Mouse (Mus musculus) ES-E14 (cell line): ENCODE results near the gene Mesp1.

ENCODE experiments used
- CHD2 ChIP-seq: IDR thresholded peaks from 2 replicates; pipeline ENCODE4 v1.6.1; 2014; ENCODE audit warnings: mild to moderate bottlenecking, low read depth, low read length, inconsistent platforms
- MAFK ChIP-seq: IDR thresholded peaks from 2 replicates; pipeline ENCODE4 v1.6.1; 2014; ENCODE audit warnings: mild to moderate bottlenecking, low read depth, low read length, inconsistent platforms; ENCODE audit not compliant: insufficient read depth

DNA sequence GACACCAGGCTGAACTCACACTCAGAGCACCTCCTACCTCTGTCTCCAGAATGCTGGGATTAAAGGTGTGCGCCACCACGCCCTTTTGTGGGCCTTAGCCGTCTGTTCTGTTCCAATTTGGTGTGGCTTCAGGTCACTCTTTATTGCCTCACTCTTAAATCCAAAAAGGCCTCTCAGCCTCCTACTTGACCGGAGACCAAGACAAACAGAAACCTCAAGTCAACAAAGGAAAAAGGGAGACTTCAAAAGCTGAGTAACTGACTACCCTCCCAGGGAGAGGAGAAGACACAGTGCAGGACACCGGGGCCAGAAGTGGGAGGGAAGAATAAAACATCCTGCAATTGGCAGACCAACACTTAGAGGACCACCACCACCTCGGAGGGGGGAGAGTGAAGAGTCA lies 37.6 kb upstream of the Mesp1 start:
- TF ChIP-seq CHD2 (no peak), MAFK (no peak)
